Mouse (Mus musculus): ENCODE results near the gene Pglyrp3.
"Not testable (repeated sequence)": the region's sequence is repeated elsewhere in the genome, so short reads cannot be mapped to it uniquely, and the experiment has no call there.

Gene Pglyrp3

GRCm38 (mm10) chr3:92014283-92014682, at the start of gene Pglyrp3:
Pglyrp3 (plus strand) TSS chr3:92014583.
- in situ Hi-C loops (cut with MboI, MseI) = no loop called here

GRCm38 (mm10) chr3:92011001-92011400, 3.4 kb upstream of the Pglyrp3 start:
- in situ Hi-C loops (cut with MboI, MseI) = no loop called here

- in situ Hi-C loops (cut with MboI, MseI) = not testable (repeated sequence)
Measured at GRCm38 (mm10) chr3:92024541-92024940, 10.2 kb downstream of the Pglyrp3 start.

GRCm38 (mm10) chr3:92033203-92033602, 18.8 kb downstream of the Pglyrp3 start:
- in situ Hi-C loops (cut with MboI, MseI) = no loop called here

- in situ Hi-C loops (cut with MboI, MseI) = no loop called here
Measured at GRCm38 (mm10) chr3:92033892-92034291, 19.5 kb downstream of the Pglyrp3 start.

- in situ Hi-C loops (cut with MboI, MseI) = no loop called here
Measured at GRCm38 (mm10) chr3:92050382-92051054, 36.1 kb downstream of the Pglyrp3 start.

GRCm38 (mm10) chr3:92080462-92081284, 66.3 kb downstream of the Pglyrp3 start:
- in situ Hi-C loops (cut with MboI, MseI) = no loop called here
